Mouse (Mus musculus): ENCODE measurements around the gene Tead3. TPM values are rescaled to one million over a fixed set of nuclear protein-coding genes. Genes with fewer than 3 reads are reported as not detected.
"Not testable (repeated sequence)": the region's sequence is repeated elsewhere in the genome, so short reads cannot be mapped to it uniquely, and the experiment has no call there.

The Tead3 gene
- polyA plus RNA-seq, 1 experiment from 2014 or later, result 13.3 TPM

DNA sequence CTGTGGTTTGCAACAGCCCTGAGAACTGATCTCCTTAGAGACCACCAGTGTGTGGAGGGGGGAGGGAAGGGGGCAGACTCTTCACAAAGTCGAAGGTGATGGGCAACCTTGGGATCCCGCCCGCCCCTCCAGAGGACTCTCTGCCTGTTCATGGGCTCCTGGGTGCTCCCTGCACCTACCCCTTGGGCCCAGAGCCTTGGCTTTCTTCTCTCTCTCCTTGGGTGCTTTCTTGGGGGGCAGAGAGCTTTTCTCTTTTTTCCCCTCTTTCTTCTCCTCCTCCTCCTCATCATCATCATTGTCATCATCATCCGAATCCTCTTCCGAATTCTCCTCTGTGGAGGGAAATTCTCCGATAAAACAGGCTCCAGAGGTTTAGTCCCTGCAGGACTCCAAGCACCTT lies 12.9 kb upstream of the Tead3 start:
- H3K4me3 ChIP-seq (ENCODE audit: low read depth, low read length), result 0 out of 2 replicates have a peak overlapping the region, but pooled peaks have one; percentile 31
- peaks cover 42% of the 10 kb centered on the region for H3K27me3 ChIP-seq (replicated peaks; ENCODE audit: control insufficient read depth, insufficient read depth, low read length)
- DNase-seq (ENCODE audit: low spot score), result no peak
- 33% methylated on average over 6 of the region's 6 CpGs for WGBS
- ATAC-seq (replicated peaks; ENCODE audit: low FRiP score, low TSS enrichment, low read depth), result no peak
- H3K4me2 ChIP-seq (ENCODE audit: low read length), result peak overlapping the region; percentile 53
- H3K4me1 ChIP-seq (replicated peaks; ENCODE audit: control insufficient read depth, insufficient read depth, low read length), result peaks cover 16% of the 10 kb centered on the region; the same call in 1 of the 2 replicates
- H3K36me3 ChIP-seq (ENCODE audit: control insufficient read depth, insufficient read depth, low read length), result no peaks in the 10 kb centered on the region
- H3K9ac ChIP-seq (ENCODE audit: low read length), result peak overlapping the region; percentile 22; the same call in 1 of the 2 replicates
- no peak overlapping the region for H3K27ac ChIP-seq (ENCODE audit: low read depth)
- no peaks in the 10 kb centered on the region for H3K9me3 ChIP-seq (ENCODE audit: control insufficient read depth, low read length)

GRCm38 (mm10) chr17:28362653-28363292 lies 12.2 kb upstream of the Tead3 start:
- H3K27ac ChIP-seq (ENCODE audit: low read depth), result no peak overlapping the region
- H3K4me2 ChIP-seq (ENCODE audit: low read length), result peak overlapping the region; percentile 53
- peak overlapping the region; percentile 27 for H3K9ac ChIP-seq (ENCODE audit: low read length)
- H3K4me1 ChIP-seq (replicated peaks; ENCODE audit: control insufficient read depth, insufficient read depth, low read length), result peaks cover 20% of the 10 kb centered on the region; the same call in 1 of the 2 replicates
- H3K36me3 ChIP-seq (ENCODE audit: control insufficient read depth, insufficient read depth, low read length), result no peaks in the 10 kb centered on the region
- DNase-seq (ENCODE audit: low spot score), result no peak
- WGBS, result 4% methylated on average over 25 of the region's 25 CpGs
- peaks cover 46% of the 10 kb centered on the region for H3K27me3 ChIP-seq (replicated peaks; ENCODE audit: control insufficient read depth, insufficient read depth, low read length)
- peak overlapping the region; percentile 31 for H3K4me3 ChIP-seq (ENCODE audit: low read depth, low read length)
- H3K9me3 ChIP-seq (ENCODE audit: control insufficient read depth, low read length), result no peaks in the 10 kb centered on the region
- no peak for ATAC-seq (replicated peaks; ENCODE audit: low FRiP score, low TSS enrichment, low read depth)

- WGBS, result 39% methylated on average over 11 of the region's 11 CpGs
- Histone ChIP-seq H3K36me3 (ENCODE audit: control insufficient read depth, insufficient read depth, low read length) (no peaks in the 10 kb centered on the region), H3K4me1 (replicated peaks; ENCODE audit: control insufficient read depth, insufficient read depth, low read length) (peaks cover 20% of the 10 kb centered on the region; the same call in 1 of the 2 replicates), H3K4me3 (ENCODE audit: low read depth, low read length) (peak overlapping the region; percentile 31), H3K27me3 (replicated peaks; ENCODE audit: control insufficient read depth, insufficient read depth, low read length) (peaks cover 46% of the 10 kb centered on the region), H3K4me2 (ENCODE audit: low read length) (peak overlapping the region; percentile 53), H3K9me3 (ENCODE audit: control insufficient read depth, low read length) (no peaks in the 10 kb centered on the region), H3K9ac (ENCODE audit: low read length) (peak overlapping the region; percentile 27), H3K27ac (ENCODE audit: low read depth) (no peak overlapping the region)
- DNase-seq (ENCODE audit: low spot score) (no peak), ATAC-seq (replicated peaks; ENCODE audit: low FRiP score, low TSS enrichment, low read depth) (no peak)
Observed at GRCm38 (mm10) chr17:28361921-28362652, 11.5 kb upstream of the Tead3 start.

DNA sequence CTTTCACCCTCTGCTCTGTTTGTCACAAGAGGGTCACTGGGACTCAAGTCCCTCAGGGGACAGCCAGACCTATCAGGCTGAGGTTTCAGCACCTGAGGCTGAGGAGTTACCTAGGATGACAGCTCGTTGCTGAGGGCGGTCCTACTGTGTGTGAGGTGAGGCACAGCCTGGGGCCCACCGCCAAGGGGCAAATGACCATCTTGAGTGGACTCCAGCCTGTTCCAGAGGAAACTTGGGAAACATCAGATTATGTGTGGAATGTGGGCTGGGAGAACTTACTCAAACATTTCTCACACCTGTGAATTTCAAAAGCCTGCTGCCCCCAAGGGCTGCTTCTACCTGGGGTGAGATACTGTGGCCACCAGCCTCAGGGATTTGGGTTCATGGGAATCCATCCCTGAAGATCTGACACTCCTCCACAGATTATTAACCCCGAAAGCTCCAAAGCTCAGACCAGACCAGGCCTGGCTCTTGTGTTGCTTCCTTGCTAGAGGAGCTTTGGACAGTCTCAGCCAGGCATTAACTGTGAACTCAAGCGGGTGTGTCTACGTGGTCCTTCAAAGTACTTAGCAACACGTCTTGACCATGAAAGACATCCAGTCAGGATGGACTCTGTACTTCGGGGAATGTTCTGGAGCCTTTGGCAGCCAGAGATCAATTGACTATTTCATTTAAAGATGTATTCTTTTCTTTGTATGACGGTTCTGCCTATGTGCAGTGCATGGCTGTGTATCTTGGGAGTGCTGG lies 10.1 kb upstream of the Tead3 start:
- DNase-seq (ENCODE audit: low spot score), result no peak
- no peak overlapping the region for H3K4me2 ChIP-seq (ENCODE audit: low read length)
- H3K4me1 ChIP-seq (replicated peaks; ENCODE audit: control insufficient read depth, insufficient read depth, low read length), result peaks cover 20% of the 10 kb centered on the region; the same call in 1 of the 2 replicates
- no peaks in the 10 kb centered on the region for H3K9me3 ChIP-seq (ENCODE audit: control insufficient read depth, low read length)
- WGBS, result 77% methylated on average over 9 of the region's 9 CpGs
- no peak overlapping the region for H3K27ac ChIP-seq (ENCODE audit: low read depth)
- no peaks in the 10 kb centered on the region for H3K36me3 ChIP-seq (ENCODE audit: control insufficient read depth, insufficient read depth, low read length)
- ATAC-seq (replicated peaks; ENCODE audit: low FRiP score, low TSS enrichment, low read depth), result no peak
- H3K4me3 ChIP-seq (ENCODE audit: low read depth, low read length), result no peak overlapping the region
- H3K27me3 ChIP-seq (replicated peaks; ENCODE audit: control insufficient read depth, insufficient read depth, low read length), result peaks cover 46% of the 10 kb centered on the region
- H3K9ac ChIP-seq (ENCODE audit: low read length), result no peak overlapping the region

DNA sequence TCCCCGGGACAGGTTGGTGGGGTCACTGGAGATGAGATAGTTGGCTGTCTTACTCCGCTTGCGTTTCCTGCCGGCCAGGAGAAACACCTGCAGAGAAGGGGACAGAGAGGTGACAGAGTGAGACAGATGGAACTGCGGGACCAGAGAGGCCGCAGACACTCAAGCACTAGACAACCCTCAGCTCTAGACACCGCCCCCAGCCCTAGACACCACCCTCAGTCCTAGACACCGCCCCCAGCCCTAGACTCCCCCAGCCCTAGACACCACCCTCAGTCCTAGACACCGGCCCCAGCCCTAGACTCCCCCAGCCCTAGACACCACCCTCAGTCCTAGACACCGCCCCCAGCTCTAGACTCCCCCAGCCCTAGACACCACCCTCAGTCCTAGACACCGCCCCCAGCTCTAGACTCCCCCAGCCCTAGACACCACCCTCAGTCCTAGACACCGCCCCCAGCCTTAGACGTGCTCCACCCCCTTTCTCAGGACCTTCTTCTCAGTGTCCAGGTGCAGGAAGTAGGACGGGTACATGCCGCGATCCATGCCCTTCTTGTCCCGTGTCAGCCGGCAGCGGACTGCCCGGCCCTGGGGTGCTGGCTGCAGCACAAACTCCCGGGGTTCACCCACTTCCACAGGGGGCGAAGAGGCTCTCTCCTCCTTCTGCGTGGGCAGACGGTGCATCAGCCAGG lies 8.1 kb upstream of the Tead3 start:
- 18% methylated on average over 23 of the region's 24 CpGs for WGBS
- H3K27ac ChIP-seq (ENCODE audit: low read depth); H3K9ac ChIP-seq (ENCODE audit: low read length): not testable (repeated sequence)

GRCm38 (mm10) chr17:28355871-28356270 lies 5.3 kb upstream of the Tead3 start:
- no peaks in the 10 kb centered on the region for H3K36me3 ChIP-seq (ENCODE audit: control insufficient read depth, insufficient read depth, low read length)
- no peak overlapping the region for H3K27ac ChIP-seq (ENCODE audit: low read depth)
- no peak for ATAC-seq (replicated peaks; ENCODE audit: low FRiP score, low TSS enrichment, low read depth)
- WGBS, result 91% methylated on average over 12 of the region's 12 CpGs
- H3K9ac ChIP-seq (ENCODE audit: low read length), result no peak overlapping the region
- 0 out of 2 replicates have a peak, but pooled peaks cover 11% of the 10 kb centered on the region for H3K27me3 ChIP-seq (replicated peaks; ENCODE audit: control insufficient read depth, insufficient read depth, low read length)
- peaks cover 15% of the 10 kb centered on the region for H3K4me1 ChIP-seq (replicated peaks; ENCODE audit: control insufficient read depth, insufficient read depth, low read length)
- H3K9me3 ChIP-seq (ENCODE audit: control insufficient read depth, low read length), result no peaks in the 10 kb centered on the region
- DNase-seq (ENCODE audit: low spot score), result no peak
- H3K4me3 ChIP-seq (ENCODE audit: low read depth, low read length), result no peak overlapping the region
- H3K4me2 ChIP-seq (ENCODE audit: low read length), result no peak overlapping the region

More for the DNA sequence above, 8.1 kb upstream of the Tead3 start:
- Histone ChIP-seq H3K27me3 (replicated peaks; ENCODE audit: control insufficient read depth, insufficient read depth, low read length) (peaks cover 28% of the 10 kb centered on the region), H3K4me1 (replicated peaks; ENCODE audit: control insufficient read depth, insufficient read depth, low read length) (peaks cover 16% of the 10 kb centered on the region; the same call in 1 of the 2 replicates)
- not testable (repeated sequence) for H3K4me3 ChIP-seq (ENCODE audit: low read depth, low read length); DNase-seq (ENCODE audit: low spot score); H3K4me2 ChIP-seq (ENCODE audit: low read length); ATAC-seq (replicated peaks; ENCODE audit: low FRiP score, low TSS enrichment, low read depth); H3K9me3 ChIP-seq (ENCODE audit: control insufficient read depth, low read length); H3K36me3 ChIP-seq (ENCODE audit: control insufficient read depth, insufficient read depth, low read length)

GRCm38 (mm10) chr17:28352018-28352417 lies 1.4 kb upstream of the Tead3 start:
- WGBS, result 22% methylated on average over 11 of the region's 11 CpGs
- ATAC-seq (replicated peaks; ENCODE audit: low FRiP score, low TSS enrichment, low read depth) (no peak), DNase-seq (ENCODE audit: low spot score) (no peak)
- peak overlapping the region; percentile 94 for H3K4me2 ChIP-seq (ENCODE audit: low read length)
- peak overlapping the region; percentile 99 for H3K27ac ChIP-seq (ENCODE audit: low read depth)
- peak overlapping the region; percentile 82 for H3K4me3 ChIP-seq (ENCODE audit: low read depth, low read length)
- no peaks in the 10 kb centered on the region for H3K9me3 ChIP-seq (ENCODE audit: control insufficient read depth, low read length)
- peak overlapping the region; percentile 79; the same call in 1 of the 2 replicates for H3K9ac ChIP-seq (ENCODE audit: low read length)
- no peaks in the 10 kb centered on the region for H3K27me3 ChIP-seq (replicated peaks; ENCODE audit: control insufficient read depth, insufficient read depth, low read length)
- H3K36me3 ChIP-seq (ENCODE audit: control insufficient read depth, insufficient read depth, low read length), result no peaks in the 10 kb centered on the region
- H3K4me1 ChIP-seq (replicated peaks; ENCODE audit: control insufficient read depth, insufficient read depth, low read length), result peaks cover 32% of the 10 kb centered on the region

DNA sequence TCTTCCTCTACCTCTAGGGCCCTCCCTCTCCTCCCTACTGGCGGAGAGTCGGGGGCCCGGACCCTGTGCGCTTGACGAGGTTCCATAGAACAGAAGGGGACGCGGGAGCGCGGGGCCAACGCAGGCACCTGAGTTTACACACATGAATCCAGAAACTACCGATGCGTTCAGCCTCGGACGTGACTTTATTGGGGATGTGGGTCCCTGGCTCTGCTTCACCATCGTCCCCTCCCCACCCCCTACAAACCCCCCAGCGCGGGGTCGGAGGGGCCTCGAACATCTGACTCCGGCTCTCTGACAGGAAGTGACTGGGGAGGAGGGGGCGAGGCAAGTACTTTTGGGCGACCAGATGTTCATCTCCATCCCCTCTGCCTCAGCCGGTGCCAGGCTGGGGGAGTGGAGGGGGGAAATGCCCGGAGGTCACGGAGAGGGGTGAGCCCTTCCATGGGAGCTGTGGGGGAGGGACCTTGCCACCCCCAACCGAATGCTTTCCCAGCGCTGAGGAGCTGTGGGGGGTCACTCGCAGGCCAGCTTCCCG lies 805 bp upstream of the Tead3 start:
- under 1% methylated on average over 29 of the region's 29 CpGs for WGBS
- ATAC-seq (replicated peaks; ENCODE audit: low FRiP score, low TSS enrichment, low read depth) (no peak), DNase-seq (ENCODE audit: low spot score) (no peak)
- Histone ChIP-seq H3K27me3 (replicated peaks; ENCODE audit: control insufficient read depth, insufficient read depth, low read length) (no peaks in the 10 kb centered on the region), H3K36me3 (ENCODE audit: control insufficient read depth, insufficient read depth, low read length) (no peaks in the 10 kb centered on the region), H3K4me3 (ENCODE audit: low read depth, low read length) (peak overlapping the region; percentile 82), H3K4me2 (ENCODE audit: low read length) (peak overlapping the region; percentile 94), H3K27ac (ENCODE audit: low read depth) (peak overlapping the region; percentile 99), H3K9ac (ENCODE audit: low read length) (peak overlapping the region; percentile 79), H3K4me1 (replicated peaks; ENCODE audit: control insufficient read depth, insufficient read depth, low read length) (peaks cover 36% of the 10 kb centered on the region), H3K9me3 (ENCODE audit: control insufficient read depth, low read length) (no peaks in the 10 kb centered on the region)

Measured in intestine, embryonic 14.5 days (tissue).